Mouse (Mus musculus): ENCODE measurements at regions not wholly inside any gene's neighbourhood (a gene's known extent, or its start where the extent isn't known, plus 50 kb on each side); places are given as distances from the start of the nearest gene placed in this dataset.

DNA sequence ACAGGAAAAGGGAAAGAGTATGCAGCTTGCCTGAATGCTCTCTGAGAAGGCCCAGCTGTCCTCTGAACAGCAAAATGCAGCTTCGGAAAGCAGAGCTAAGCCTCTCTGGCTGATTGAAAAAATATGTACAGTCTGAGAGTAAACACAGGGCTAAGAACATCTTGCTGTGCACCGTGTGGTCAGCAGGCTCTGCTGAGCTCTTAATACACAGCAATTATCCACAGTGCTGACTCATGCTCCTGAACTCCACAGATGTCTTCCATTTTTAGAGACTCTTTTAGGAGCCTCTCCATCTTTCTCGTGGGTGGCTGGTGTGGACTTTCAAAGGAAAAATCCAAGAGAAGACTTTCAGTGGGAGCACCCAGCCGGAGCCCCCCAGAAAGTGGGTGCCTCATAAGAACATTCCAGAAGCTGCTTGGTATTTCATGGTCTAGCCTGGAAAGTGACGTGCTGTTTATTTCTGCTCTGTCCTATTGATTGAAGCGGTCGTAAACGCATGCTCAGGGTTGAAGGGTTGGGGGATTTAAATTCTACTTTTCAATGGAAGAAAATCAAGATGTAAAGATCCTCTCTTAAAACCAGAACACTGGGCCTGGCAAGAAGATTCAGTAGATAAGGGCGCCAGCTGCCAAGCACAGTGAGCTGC is 209.5 kb downstream of the Mreg start:
- no peak for DNase-seq (ENCODE audit: low read depth, low spot score)

DNA sequence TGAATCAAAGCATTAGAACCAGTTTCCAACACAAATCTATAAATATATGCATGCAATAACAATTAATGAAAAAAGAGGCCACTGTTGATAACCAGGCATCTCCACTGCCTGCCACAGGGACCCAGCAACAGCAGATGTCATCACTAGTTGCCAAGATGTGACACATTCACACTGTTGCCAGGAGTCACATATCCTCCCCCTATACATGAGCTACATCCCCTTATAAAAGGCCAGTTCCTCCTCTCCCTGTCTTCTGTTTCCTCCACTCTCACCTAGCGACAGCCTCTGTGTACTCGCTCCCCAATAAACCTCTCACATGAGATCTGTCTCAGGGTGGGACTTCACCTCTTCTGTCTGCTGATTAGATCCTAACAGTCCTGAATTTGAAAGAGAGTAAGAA is 211.4 kb downstream of the Mreg start:
- DNase-seq (ENCODE audit: low read depth, low spot score): no peak

DNA sequence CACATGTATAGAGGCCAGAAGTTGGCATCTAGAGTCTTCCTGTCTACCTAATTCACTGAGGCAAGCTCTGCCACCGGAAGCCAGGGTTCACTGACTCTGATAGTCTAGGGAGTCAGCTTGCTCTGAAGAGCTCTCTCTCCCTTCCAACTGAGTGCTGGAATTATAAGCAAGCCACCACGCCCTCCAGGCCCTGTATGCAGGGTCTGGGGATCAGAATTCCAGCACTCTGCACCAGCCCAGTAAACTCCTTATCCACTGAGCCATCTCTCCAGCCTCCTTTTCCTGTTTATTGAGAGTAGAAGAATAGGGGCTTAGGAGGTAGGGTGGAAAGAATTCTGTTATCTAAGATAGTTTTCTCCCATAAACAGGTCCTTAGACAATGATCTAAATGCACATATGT is 215.3 kb downstream of the Mreg start:
- DNase-seq (ENCODE audit: low read depth, low spot score): no peak

DNA sequence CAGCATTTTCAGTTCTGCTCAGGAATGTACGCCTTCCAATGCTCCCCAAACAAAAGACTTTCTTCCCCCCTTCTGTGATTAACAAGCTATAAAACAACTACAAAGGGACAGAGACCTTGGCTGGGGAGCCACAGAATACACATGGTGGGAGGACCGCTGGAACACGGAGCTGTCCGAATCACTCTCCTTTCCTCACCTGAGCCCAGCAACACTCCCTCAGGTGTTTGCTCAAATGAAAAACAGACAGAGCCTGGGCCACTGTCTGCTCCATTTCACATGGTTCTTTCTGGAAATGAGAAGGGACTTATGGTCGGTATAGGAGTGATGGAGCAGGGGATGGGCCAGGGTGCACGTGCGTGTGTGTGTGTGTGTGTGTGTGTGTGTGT is 215.9 kb downstream of the Mreg start:
- DNase-seq (ENCODE audit: low read depth, low spot score): no peak

DNA sequence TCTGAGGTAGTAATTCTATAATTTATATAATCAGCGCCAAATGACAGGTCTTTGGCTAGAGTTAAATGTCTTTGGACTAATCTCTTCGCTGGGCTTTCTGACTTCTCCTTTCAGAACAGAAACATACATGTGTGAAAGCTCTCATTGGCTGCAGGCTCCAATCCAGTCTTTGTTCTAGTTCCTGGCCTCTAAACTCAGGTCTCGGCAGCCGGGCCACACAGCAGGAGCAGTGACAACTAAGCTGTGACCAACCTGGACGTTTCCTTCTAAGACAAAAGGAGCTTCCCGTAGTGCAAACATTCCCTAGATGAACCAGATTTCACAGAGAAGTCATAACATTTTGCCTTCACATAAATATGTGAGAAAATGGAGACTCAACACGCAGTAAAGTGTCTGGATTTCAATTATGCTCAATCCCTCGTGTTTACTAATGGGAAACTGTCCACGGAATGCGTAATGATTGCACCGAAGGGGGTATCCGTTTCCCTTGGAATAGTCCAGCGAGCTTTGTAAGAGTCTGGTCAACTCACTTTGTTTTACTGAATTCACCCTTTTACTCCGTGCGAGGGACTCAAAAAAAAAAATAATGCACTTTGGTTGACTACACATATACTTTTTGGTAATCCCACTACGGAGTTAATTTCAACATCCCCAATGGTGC is 216.4 kb downstream of the Mreg start:
- DNase-seq (ENCODE audit: low read depth, low spot score): no peak

DNA sequence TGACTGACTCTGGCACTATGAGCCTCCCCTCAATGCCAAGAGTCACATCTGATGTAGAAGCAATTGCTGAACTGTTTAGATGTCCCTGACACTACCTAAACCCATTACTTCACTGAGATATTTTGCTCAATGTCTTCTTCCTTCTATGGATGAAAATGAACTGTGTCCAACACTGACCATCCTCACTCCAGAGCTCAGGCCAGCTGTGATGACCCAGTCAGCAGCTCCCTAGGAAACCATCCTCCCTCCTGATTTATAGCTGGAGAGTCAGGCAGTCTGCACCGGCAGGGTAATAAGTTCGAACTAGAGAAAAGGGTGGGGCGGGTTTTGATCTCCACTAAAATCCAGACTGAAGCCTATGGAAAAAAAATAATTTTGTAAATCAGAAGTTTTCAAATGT is 221.2 kb downstream of the Mreg start:
- DNase-seq (ENCODE audit: low read depth, low spot score): no peak

DNA sequence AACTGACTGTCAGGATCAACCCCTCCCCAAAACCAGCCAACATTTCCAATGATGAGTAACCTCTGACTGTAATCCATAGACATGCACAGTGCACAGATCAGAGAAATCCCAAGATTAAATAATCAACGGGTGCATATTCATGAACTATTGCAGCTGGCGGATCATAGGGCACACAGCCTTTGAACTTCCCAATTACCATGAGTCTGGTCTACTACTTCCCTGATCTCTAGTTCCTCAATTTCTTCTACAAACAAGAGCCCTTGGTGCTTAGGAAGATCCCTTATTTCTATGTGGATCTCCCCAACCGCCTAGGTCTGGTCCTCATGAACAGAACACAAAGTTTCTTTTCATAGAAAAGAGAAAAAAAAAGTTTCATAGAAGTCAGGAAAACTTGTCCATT is 224.0 kb downstream of the Mreg start:
- no peak for DNase-seq (ENCODE audit: low read depth, low spot score)

DNA sequence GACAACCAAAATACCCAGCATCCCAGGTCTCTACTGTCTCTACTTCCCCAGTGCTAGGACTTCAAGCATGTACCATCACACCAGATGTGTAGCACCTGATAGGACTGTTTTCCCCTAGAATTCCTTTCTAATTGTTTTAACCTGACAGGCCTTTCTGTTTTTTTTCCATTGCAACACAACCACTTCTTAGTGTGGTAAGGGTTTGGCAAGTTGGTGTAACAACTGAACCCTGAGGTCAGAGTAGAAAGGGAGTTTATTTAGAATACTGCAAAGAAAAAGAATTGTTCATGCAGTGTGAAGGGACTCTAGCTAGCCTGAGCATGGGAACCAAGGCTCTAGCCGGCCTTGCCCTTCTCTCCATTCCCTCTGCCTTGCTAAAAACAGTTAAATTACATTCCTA is 226.1 kb downstream of the Mreg start:
- no peak for DNase-seq (ENCODE audit: low read depth, low spot score)

DNA sequence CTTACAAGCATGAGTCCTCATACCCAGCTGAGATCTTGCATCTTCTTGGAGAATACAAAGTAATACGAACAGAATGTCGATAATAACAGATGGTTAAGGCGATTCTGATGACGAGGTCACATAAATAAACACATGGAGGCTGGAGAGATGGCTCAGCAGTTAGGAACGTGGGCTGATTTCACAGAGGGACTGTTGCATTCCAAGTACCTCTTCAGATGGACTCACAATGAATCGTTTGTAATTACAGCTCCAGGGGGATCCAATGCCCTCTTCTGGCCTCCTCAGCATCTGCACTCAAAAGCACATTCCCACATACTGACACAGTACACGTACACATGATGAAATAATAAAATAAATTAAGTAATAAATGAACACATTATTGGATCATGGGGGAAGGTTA is 228.3 kb downstream of the Mreg start:
- no peak for DNase-seq (ENCODE audit: low read depth, low spot score)

DNA sequence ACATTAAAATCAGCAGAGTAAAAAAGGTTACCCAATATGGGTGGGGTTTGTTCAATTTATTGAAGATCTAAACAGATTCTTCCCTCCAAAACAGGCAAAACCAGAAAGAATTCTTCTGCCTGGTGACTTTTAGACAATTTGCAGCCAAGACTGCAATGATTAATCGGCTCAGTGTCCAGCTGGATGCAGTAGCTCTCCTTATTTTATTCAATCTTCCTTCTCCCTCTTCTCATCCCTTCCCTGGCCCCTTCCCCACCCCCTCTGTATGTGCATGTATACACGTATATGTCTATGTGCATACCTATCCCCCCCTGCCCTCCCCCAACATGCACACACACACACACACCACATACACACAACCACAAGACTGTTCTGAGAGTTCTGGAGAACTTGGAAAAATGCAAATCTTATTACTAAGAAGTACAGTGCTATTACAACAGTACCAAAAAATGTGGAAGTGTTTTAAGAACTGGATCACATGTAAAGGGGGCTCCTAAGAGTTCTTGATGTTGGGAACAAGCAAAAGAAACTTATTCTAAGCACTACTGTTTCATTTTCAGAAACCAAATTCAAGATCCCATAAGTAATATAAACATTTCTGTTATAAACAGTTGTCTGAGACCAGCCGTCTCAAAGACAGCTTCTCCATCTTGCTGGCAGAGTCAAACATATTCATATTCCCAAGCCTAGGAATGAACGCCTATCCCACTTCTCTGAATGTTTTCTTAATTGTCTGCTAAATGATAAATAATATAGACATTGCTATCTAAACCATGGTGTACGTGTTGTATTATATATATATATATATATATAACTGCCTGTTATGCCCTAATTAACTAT is 229.5 kb downstream of the Mreg start:
- no peak for DNase-seq (ENCODE audit: low read depth, low spot score)

DNA sequence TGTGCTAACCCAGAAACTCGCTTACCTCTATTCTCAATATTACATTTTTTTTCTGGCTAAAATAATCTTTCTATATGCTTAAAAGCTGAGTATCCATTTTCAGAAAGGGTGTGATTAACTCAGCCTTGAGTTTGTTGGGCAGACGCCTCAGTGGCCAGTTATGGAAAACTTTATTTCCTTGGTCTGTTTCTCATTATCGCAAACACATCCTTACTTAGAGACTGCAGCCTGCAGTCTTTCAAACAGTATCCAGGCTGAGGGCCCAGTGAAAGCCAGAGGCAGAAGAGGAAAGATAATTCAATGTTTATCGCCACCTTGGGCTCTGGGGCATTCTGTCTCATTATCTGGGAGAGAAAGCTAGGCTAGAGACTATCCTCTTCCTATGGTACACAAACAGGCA is 231.5 kb downstream of the Mreg start:
- no peak for DNase-seq (ENCODE audit: low read depth, low spot score)

DNA sequence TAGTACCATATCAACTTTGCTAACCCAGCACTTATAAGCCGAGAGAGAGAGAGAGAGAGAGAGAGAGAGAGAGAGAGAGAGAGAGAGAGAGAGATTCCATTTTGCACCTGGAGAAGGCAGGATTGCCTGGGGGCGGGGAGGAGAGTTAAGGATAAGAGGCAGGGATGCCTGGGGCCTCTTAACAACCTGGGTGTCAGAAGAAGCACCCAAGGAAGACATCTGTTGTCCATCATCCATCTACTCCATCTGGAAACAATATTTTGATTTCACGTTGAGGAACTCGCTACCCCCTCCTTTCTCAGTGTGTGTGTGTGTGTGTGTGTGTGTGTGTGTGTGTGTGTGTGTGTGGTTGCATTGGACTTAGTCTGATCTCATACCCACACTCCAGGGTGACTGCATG is 232.8 kb downstream of the Mreg start:
- DNase-seq (ENCODE audit: low read depth, low spot score): no peak

DNA sequence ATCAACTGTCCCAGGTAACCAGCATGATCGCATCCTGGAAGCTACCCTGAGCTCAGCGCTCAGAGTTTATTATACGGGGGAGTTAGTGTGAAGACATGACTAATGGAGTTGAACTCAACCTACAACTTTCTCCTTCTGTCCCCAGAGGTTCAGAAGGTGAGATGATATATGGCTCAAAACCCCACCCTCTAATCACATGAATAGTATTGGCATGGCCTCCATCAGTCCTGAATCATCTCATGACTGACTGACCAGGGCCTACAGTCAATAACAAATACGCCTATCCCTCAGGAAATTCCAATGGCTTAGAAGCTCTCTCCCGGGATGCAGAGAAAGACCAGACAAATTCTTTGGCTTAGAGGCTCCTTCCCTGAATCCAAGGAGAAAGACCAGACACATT is 234.7 kb downstream of the Mreg start:
- no peak for DNase-seq (ENCODE audit: low read depth, low spot score)

DNA sequence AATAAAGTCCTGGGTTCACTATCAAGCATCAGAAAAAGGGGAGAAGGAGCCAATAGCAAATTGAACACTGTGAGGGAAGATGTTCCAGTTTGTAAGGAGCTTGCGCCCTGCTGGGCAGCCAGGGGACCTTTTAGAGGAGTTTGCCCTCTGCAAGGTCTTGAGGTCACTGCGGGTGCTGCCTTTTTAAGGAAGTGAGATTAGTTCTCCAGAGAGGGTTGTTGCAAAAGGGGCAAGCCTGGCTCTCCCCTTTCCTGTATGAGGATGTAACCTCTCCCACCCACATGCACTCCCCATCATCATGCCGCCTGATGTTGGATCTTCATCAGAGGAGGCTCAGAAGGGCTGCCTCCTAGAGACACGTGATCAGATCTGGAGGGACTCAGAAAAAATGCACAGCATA is 237.4 kb downstream of the Mreg start:
- DNase-seq (ENCODE audit: low read depth, low spot score): no peak

DNA sequence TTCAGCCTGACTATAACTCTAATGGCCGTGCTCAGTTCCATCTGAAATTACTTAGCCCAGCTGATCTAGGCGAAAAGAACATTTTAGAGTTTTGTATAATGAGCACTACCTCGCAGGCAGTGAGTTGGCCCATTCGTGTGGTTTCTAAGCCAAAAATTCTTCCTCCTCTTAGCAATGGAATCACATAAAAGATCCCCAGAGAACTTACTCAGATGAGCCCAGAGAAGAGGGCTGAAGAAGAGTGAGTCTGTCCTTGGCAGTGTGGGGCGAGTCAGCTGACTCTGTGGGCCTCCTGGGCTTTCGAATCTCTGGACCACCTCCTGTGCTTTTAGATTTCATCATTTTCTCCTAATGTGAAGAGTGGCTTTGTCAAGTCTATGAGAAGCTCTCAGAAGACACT is 240.2 kb downstream of the Mreg start:
- DNase-seq (ENCODE audit: low read depth, low spot score): no peak

DNA sequence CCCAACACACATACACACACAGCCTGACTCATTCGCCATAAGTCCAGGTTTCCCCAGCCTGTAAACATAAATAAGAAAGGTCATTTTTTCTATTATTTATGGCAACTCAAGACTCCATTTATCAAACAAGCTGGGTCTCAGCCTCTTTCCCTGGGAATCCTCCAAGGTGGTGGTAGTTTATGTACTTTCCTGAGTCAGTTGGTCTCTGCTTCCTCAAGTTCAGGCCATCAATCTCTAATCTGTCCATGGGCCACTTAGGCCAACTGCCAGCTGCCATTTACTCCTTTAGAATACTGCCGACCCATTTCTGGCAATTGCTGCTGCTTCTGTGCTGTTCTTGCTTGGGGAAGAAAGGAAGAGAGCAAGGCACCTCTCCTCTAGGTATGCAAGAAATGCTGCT is 241.3 kb downstream of the Mreg start:
- DNase-seq (ENCODE audit: low read depth, low spot score): no peak

DNA sequence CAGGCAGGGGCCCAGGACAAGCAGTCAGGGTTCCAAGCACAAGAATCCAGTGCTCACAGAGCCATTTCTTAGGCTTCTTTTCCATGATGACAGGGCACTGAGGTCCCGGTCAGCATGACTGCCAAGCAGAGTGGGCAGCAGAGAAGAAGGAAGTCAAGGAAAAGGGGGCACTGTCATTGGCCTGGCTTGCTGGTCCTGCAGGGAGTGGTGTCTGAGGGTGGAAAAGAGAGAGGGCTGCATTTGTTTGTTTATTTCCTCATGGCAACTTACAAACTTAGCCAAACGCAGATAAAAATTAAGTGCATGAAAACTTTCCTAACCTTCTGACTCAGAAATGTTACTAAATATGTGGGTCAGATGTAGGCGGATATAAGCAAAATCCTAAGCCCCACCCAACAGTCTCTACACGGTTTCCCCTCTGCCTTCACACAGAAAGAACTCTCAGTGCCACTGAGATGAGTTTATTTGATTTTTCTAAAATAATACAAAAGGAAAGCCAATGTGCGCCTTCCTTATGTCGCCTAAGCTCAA is 244.5 kb downstream of the Mreg start:
- DNase-seq (ENCODE audit: low read depth, low spot score): no peak

DNA sequence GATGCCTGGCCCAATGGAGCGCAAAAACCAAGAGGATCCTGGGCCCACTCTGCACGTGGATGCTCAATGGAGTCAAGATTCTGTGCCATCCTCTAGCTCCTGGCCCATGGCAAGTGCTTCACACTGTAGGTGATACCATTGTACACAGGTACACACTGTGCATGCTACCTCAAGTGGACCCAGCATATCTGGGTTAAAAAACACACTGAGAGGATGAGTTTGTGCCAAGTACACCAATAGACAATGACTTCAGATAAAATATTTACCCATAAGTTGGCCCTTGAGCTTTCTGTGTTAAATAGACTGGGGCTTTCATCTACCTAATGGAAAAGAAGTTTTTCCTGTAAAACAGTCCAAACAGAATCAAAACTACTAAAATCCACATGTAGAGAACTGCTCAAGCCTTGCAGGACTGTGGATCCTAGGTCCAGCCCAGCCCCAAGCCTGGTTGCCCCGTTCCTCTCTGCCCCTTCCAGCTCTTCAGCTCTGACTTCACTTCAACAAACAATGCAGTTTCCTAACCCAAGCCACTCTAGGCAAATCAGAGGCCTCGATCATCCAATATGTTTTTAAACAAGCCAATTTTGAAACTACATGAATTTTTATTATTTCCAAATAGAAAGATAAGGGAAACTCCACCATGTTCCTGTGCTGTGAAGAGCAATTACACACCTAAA is 247.5 kb downstream of the Mreg start:
- no peak for DNase-seq (ENCODE audit: low read depth, low spot score)

DNA sequence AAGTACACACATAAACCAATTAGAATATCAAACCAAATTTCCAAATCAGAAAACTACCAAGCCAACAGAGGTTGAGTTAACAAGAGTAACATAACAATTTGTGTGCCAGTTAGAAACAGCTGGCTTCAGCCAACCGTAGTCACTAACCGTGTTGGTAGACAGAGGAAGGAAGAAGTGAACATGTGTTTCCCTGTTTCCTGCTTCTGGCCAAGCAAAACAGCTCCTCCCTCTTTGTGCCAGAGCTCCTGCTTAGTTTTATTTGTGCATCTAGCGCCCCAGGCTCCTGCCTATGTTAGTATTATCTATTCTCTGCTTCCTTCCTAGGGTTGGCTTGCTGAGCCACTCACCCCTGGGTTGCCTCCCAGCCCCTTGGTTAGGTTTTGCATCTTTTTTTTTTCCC is 255.2 kb downstream of the Mreg start:
- no peak for DNase-seq (ENCODE audit: low read depth, low spot score)

DNA sequence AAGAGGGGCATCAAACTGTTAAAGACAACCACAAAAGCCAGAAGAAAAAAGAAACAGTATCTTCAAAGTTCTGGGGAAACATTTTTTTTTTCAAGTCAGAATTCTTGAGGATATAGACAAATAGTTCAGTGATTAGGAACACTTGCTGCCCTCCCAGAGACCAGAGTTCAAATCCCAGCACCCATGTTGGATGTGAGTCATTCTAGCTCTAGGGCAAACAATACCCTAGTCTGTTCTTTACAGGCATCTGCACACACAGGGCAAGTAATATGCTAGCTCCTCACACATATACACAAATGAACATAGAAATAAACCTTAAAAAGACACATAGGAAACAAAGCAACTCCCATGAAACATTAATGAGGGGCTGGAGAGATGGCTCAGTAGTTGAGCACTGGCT is 256.8 kb downstream of the Mreg start:
- DNase-seq (ENCODE audit: low read depth, low spot score): no peak

DNA sequence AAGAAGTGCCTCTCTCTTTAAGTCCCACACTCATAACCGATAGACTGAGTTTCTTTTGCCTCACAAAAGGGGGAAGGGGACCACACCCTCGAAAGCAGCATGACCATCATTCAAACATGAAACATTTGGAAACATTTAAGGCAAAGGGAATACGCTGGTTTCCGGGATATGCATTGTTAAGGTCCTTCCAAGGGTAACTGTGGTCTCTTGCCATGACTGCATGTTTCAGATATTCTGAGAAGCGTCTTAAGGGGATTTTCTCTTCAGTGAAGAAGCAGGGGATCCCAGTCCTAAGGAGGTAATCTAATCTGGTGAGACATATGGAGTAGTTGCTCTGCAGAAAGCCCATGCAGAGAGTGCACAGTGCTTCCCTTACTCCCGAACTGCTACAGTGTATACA is 258.8 kb downstream of the Mreg start:
- DNase-seq (ENCODE audit: low read depth, low spot score): no peak

DNA sequence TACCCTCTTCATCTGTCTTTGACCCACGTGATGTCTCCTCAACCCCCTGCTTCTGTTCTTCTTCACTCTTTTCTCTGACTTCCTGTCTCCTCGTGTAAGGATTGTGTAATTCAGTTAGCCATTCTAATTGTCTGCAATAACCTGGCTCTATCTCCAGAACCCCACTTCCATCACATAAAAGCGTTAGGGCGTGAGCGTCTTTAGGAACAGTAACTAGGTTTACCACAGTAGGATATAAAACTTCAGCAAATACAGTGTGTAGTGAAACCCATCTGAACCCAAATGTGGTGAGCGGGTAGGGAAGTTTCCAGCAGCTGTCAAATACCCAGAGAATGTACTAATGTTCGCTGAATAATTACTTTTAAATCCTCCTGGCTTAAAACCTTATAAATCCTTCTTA is 262.6 kb downstream of the Mreg start:
- no peak for DNase-seq (ENCODE audit: low read depth, low spot score)
